Mouse (Mus musculus) intestine, postnatal 0 days (tissue): Measurements from ENCODE around the gene Sigmar1. TPM values are rescaled to one million over a fixed set of nuclear protein-coding genes. Genes with fewer than 3 reads are reported as not detected.
"Not testable (repeated sequence)": the region's sequence is repeated elsewhere in the genome, so short reads cannot be mapped to it uniquely, and the experiment has no call there.

ENCODE experiments used
- ATAC-seq: fragments of 200-750 bp; cut with Nextera tagmentation; 2 replicates; pipeline ENCODE4 v1.8.0; 2017; ENCODE audit warnings: mild to moderate bottlenecking, moderate TSS enrichment, moderate library complexity
- H3K27ac ChIP-seq: fragments of 300-500 bp; sonication (generic); 2 replicates; pipeline ENCODE4 v1.5.1; 2014; ENCODE audit warnings: mild to moderate bottlenecking, low read depth, low read length, moderate library complexity
- H3K27me3 ChIP-seq: fragments of 300-500 bp; sonication (generic); replicated peaks from 2 replicates; pipeline ENCODE4 v1.6.1; 2014; ENCODE audit warnings: low read length, mixed read lengths; ENCODE audit not compliant: control insufficient read depth, insufficient read depth
- H3K36me3 ChIP-seq: fragments of 300-500 bp; sonication (generic); 2 replicates; pipeline ENCODE4 v1.6.1; 2014; ENCODE audit warnings: mild to moderate bottlenecking, moderate library complexity; ENCODE audit not compliant: control insufficient read depth, insufficient read depth
- H3K4me1 ChIP-seq: fragments of 300-500 bp; sonication (generic); replicated peaks from 2 replicates; pipeline ENCODE4 v1.6.1; 2014; ENCODE audit warnings: antibody characterized with exemption, low read length, mixed read lengths; ENCODE audit not compliant: control insufficient read depth, insufficient read depth
- H3K4me2 ChIP-seq: fragments of 300-500 bp; sonication (generic); replicated peaks from 2 replicates; pipeline ENCODE4 v1.6.1; 2014; ENCODE audit warnings: low read depth, mild to moderate bottlenecking, moderate library complexity
- H3K4me3 ChIP-seq: fragments of 300-500 bp; sonication (generic); 2 replicates; pipeline ENCODE4 v1.5.1; 2014; ENCODE audit warnings: low read depth, low read length
- H3K9ac ChIP-seq: fragments of 300-500 bp; sonication (generic); 2 replicates; pipeline ENCODE4 v1.6.1; 2014; ENCODE audit warnings: mild to moderate bottlenecking, low read depth, low read length
- H3K9me3 ChIP-seq: fragments of 300-500 bp; sonication (generic); 2 replicates; pipeline ENCODE4 v1.6.1; 2016; ENCODE audit warnings: mixed run types; ENCODE audit not compliant: control insufficient read depth
- CTCF ChIP-seq: sonication (generic); IDR thresholded peaks from 2 replicates; pipeline ENCODE4 v1.5.1; 2016; ENCODE audit warnings: low read depth, mild to moderate bottlenecking, control low read depth, antibody characterized with exemption, moderate library complexity
- WGBS: fragments of 180-500 bp; shearing (Covaris S2); extraction: QIAGEN DNeasy Blood & Tissue Kit; methylation state at CpG from one replicate; pipeline ENCODE4 v1.1.7; 2014; 5-methylcytosine and 5-hydroxymethylcytosine counted together
- polyA plus RNA-seq: library from polyadenylated mRNA; unstranded; fragments of >200 nt; fragmentation: Nextera tagmentation; extraction: Ambion mirVana; gene quantifications from 2 replicates; pipeline ENCODE4 v1.2.1, GENCODE M21; 2015

The Sigmar1 gene
- polyA plus RNA-seq, 1 experiment from 2014 or later: 50.6 TPM

GRCm38 (mm10) chr4:41772946-41773345 is 17.0 kb upstream of the Sigmar1 start:
- H3K4me2 ChIP-seq: peak overlapping the region; percentile 51; the same call in 1 of the 2 replicates
- ATAC-seq, H3K27ac ChIP-seq, H3K9me3 ChIP-seq, H3K36me3 ChIP-seq, H3K4me3 ChIP-seq, H3K4me1 ChIP-seq, H3K9ac ChIP-seq, H3K27me3 ChIP-seq: not testable (repeated sequence)
- WGBS: 7% methylated on average over 6 of the region's 16 CpGs

- not testable (repeated sequence) for H3K4me2 ChIP-seq, ATAC-seq, H3K9me3 ChIP-seq, H3K4me1 ChIP-seq, H3K27ac ChIP-seq, H3K27me3 ChIP-seq, H3K9ac ChIP-seq, H3K4me3 ChIP-seq, H3K36me3 ChIP-seq
- WGBS: 55% methylated on average over 10 of the region's 10 CpGs
These were observed 11.3 kb upstream of the Sigmar1 start for GRCm38 (mm10) chr4:41767301-41767700.

DNA sequence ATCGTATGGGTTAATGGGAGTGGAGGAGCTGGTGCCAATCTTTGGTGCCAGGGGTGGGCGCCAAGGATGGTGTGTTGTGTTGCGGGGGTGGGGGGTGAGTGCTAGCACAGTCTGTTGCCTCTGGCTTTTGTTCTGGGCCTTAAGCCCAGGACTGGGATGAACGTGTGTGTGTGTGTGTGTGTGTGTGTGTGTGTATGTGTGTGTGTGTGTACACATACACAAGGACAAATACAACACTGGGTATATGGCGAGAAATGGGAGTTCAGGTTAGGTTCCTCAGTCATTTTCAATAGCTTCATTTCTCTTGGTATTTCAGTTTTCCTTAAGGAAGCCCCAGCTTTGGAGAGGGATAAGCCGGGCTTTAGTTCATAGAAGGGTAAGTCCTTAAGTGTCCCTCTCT is 7.2 kb upstream of the Sigmar1 start:
- H3K4me2 ChIP-seq, H3K4me1 ChIP-seq, H3K9ac ChIP-seq, H3K27ac ChIP-seq, ATAC-seq, H3K9me3 ChIP-seq, H3K36me3 ChIP-seq, H3K4me3 ChIP-seq, H3K27me3 ChIP-seq: not testable (repeated sequence)
- WGBS: 69% methylated on average over 4 of the region's 6 CpGs

DNA sequence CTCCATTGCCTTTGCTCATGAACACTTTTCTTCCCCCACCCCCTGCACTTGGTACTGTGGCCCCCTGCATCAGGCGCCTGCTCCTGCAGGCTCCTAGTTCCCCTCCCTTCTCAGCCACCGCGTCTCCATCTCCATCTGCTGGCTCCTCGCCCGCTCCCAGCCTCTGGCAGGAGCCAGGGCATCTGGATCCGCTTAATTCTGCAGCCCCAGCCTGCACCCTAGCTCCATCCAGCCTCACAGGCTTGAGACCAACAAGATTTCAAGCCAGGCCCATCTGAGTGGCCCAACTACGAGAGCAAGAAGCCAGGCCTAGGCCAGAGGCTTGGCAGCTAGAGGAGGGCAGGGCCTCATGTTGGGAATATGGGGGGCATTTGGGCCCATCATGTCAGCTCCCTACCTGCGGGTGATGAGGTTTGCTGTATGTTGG is 6.7 kb upstream of the Sigmar1 start:
- H3K4me1 ChIP-seq, H3K4me3 ChIP-seq, H3K27me3 ChIP-seq, H3K9me3 ChIP-seq, H3K27ac ChIP-seq, ATAC-seq, H3K36me3 ChIP-seq: not testable (repeated sequence)
- 0 out of 2 replicates have a peak overlapping the region, but pooled peaks have one; percentile 18 for H3K9ac ChIP-seq
- H3K4me2 ChIP-seq: peak overlapping the region; percentile 68; the same call in 1 of the 2 replicates
- WGBS: 58% methylated on average over 8 of the region's 8 CpGs

GRCm38 (mm10) chr4:41762099-41762687 is 6.2 kb upstream of the Sigmar1 start:
- H3K27ac ChIP-seq: peak overlapping the region; percentile 88; the same call in 1 of the 2 replicates
- 44% methylated on average over 8 of the region's 8 CpGs for WGBS
- H3K4me3 ChIP-seq: no peak overlapping the region
- peaks cover 10% of the 10 kb centered on the region; the same call in 1 of the 2 replicates for H3K4me1 ChIP-seq
- H3K4me2 ChIP-seq: peak overlapping the region; percentile 68; the same call in 1 of the 2 replicates
- peak overlapping the region; percentile 18; the same call in 1 of the 2 replicates for H3K9ac ChIP-seq
- peaks cover 6% of the 10 kb centered on the region for H3K36me3 ChIP-seq
- no peak for ATAC-seq
- TF ChIP-seq CTCF: no peak
- no peaks in the 10 kb centered on the region for H3K9me3 ChIP-seq
- no peaks in the 10 kb centered on the region for H3K27me3 ChIP-seq

GRCm38 (mm10) chr4:41761680-41762079 is 5.7 kb upstream of the Sigmar1 start:
- Histone ChIP-seq H3K9ac (peak overlapping the region; percentile 18; the same call in 1 of the 2 replicates), H3K4me2 (peak overlapping the region; percentile 68), H3K36me3 (peaks cover 9% of the 10 kb centered on the region), H3K4me1 (peaks cover 10% of the 10 kb centered on the region; the same call in 1 of the 2 replicates), H3K27me3 (no peaks in the 10 kb centered on the region), H3K4me3 (0 out of 2 replicates have a peak overlapping the region, but pooled peaks have one; percentile 37), H3K27ac (peak overlapping the region; percentile 88), H3K9me3 (no peaks in the 10 kb centered on the region)
- TF ChIP-seq CTCF: no peak
- no peak for ATAC-seq

- no peaks in the 10 kb centered on the region for H3K9me3 ChIP-seq
- H3K36me3 ChIP-seq: peaks cover 9% of the 10 kb centered on the region
- peak overlapping the region; percentile 68 for H3K4me2 ChIP-seq
- no peak for ATAC-seq
- no peak for TF ChIP-seq CTCF
- WGBS: 71% methylated on average over 4 of the region's 4 CpGs
- H3K4me1 ChIP-seq: peaks cover 10% of the 10 kb centered on the region; the same call in 1 of the 2 replicates
- peak overlapping the region; percentile 37 for H3K4me3 ChIP-seq
- no peaks in the 10 kb centered on the region for H3K27me3 ChIP-seq
- 0 out of 2 replicates have a peak overlapping the region, but pooled peaks have one; percentile 35 for H3K9ac ChIP-seq
- H3K27ac ChIP-seq: peak overlapping the region; percentile 88
These were observed 5.0 kb upstream of the Sigmar1 start for GRCm38 (mm10) chr4:41760911-41761310.
